Mouse (Mus musculus) neural tube, embryonic 12.5 days (tissue): Measurements from ENCODE around the gene Odc1. TPM values are rescaled to one million over a fixed set of nuclear protein-coding genes. Genes with fewer than 3 reads are reported as not detected.

Experiments used
- ATAC-seq: fragments of 200-750 bp; cut with Nextera tagmentation; 2 replicates; pipeline ENCODE4 v1.8.0; 2017; ENCODE audit warnings: low read depth, mild to moderate bottlenecking, moderate TSS enrichment, moderate library complexity; ENCODE audit not compliant: low FRiP score
- H3K27ac ChIP-seq: fragments of 300-500 bp; sonication (generic); 2 replicates; pipeline ENCODE4 v1.5.1; 2016
- H3K27me3 ChIP-seq: fragments of 300-500 bp; sonication (generic); replicated peaks from 2 replicates; pipeline ENCODE4 v1.6.1; 2016; ENCODE audit warnings: mild to moderate bottlenecking
- H3K36me3 ChIP-seq: fragments of 300-500 bp; sonication (generic); 2 replicates; pipeline ENCODE4 v1.6.1; 2016; ENCODE audit warnings: mild to moderate bottlenecking
- H3K4me1 ChIP-seq: fragments of 300-500 bp; sonication (generic); 2 replicates; pipeline ENCODE4 v1.6.1; 2016
- H3K4me2 ChIP-seq: fragments of 300-500 bp; sonication (generic); replicated peaks from 2 replicates; pipeline ENCODE4 v1.6.1; 2016; ENCODE audit warnings: mild to moderate bottlenecking
- H3K4me3 ChIP-seq: fragments of 300-500 bp; sonication (generic); 2 replicates; pipeline ENCODE4 v1.5.1; 2016
- H3K9ac ChIP-seq: fragments of 300-500 bp; sonication (generic); 2 replicates; pipeline ENCODE4 v1.6.1; 2016; ENCODE audit warnings: mild to moderate bottlenecking
- H3K9me3 ChIP-seq: fragments of 300-500 bp; sonication (generic); 2 replicates; pipeline ENCODE4 v1.6.1; 2016; ENCODE audit warnings: mild to moderate bottlenecking
- WGBS: fragments of 180-500 bp; shearing (Covaris S2); methylation state at CpG from one replicate; pipeline ENCODE4 v1.1.7; 2016; 5-methylcytosine and 5-hydroxymethylcytosine counted together
- polyA plus RNA-seq: library from polyadenylated mRNA; unstranded; fragments of >200 nt; fragmentation: Nextera tagmentation; extraction: Ambion mirVana; gene quantifications from 2 replicates; pipeline ENCODE4 v1.2.1, GENCODE M21; 2016

Gene Odc1
- polyA plus RNA-seq, 1 experiment from 2014 or later: 229 TPM

GRCm38 (mm10) chr12:17553627-17554026, 9.0 kb downstream of the Odc1 start:
- no peak overlapping the region for H3K9ac ChIP-seq
- H3K27me3 ChIP-seq: no peaks in the 10 kb centered on the region
- H3K4me3 ChIP-seq: no peak overlapping the region
- H3K4me1 ChIP-seq: peaks cover 11% of the 10 kb centered on the region
- no peak for ATAC-seq
- H3K27ac ChIP-seq: no peak overlapping the region
- WGBS: 83% methylated on average over 5 of the region's 5 CpGs
- no peaks in the 10 kb centered on the region for H3K9me3 ChIP-seq
- peaks cover 30% of the 10 kb centered on the region for H3K36me3 ChIP-seq
- no peak overlapping the region for H3K4me2 ChIP-seq

GRCm38 (mm10) chr12:17554200-17554951, 9.8 kb downstream of the Odc1 start:
- H3K4me3 ChIP-seq: no peak overlapping the region
- H3K4me1 ChIP-seq: peaks cover 11% of the 10 kb centered on the region
- 35% methylated on average over 15 of the region's 15 CpGs for WGBS
- H3K9me3 ChIP-seq: no peaks in the 10 kb centered on the region
- H3K27me3 ChIP-seq: no peaks in the 10 kb centered on the region
- no peak overlapping the region for H3K9ac ChIP-seq
- H3K27ac ChIP-seq: no peak overlapping the region
- H3K36me3 ChIP-seq: peaks cover 22% of the 10 kb centered on the region
- H3K4me2 ChIP-seq: no peak overlapping the region
- peak; percentile 17; the same call in 1 of the 2 replicates for ATAC-seq

GRCm38 (mm10) chr12:17556430-17557343, 12.1 kb downstream of the Odc1 start:
- Histone ChIP-seq H3K9ac (no peak overlapping the region; the same call in 1 of the 2 replicates), H3K36me3 (peaks cover 4% of the 10 kb centered on the region; the same call in 1 of the 2 replicates), H3K27me3 (no peaks in the 10 kb centered on the region), H3K9me3 (no peaks in the 10 kb centered on the region), H3K4me1 (peaks cover 11% of the 10 kb centered on the region), H3K27ac (peak overlapping the region; percentile 47; the same call in 1 of the 2 replicates), H3K4me2 (peak overlapping the region; percentile 45), H3K4me3 (no peak overlapping the region)
- ATAC-seq: peak; percentile 74
- 32% methylated on average over 21 of the region's 21 CpGs for WGBS

- Histone ChIP-seq H3K27me3 (no peaks in the 10 kb centered on the region), H3K9me3 (no peaks in the 10 kb centered on the region), H3K4me3 (no peak overlapping the region), H3K4me1 (peaks cover 11% of the 10 kb centered on the region), H3K9ac (no peak overlapping the region; the same call in 1 of the 2 replicates), H3K36me3 (no peaks in the 10 kb centered on the region), H3K27ac (peak overlapping the region; percentile 47; the same call in 1 of the 2 replicates), H3K4me2 (peak overlapping the region; percentile 45)
- WGBS: 8% methylated on average over 7 of the region's 7 CpGs
- ATAC-seq: peak; percentile 41
These were observed 12.9 kb downstream of the Odc1 start for GRCm38 (mm10) chr12:17557344-17557966.

- no peak overlapping the region for H3K4me3 ChIP-seq
- ATAC-seq: peak; percentile 21
- 0 out of 2 replicates have a peak overlapping the region, but pooled peaks have one; percentile 16 for H3K27ac ChIP-seq
- no peak overlapping the region for H3K9ac ChIP-seq
- peaks cover 11% of the 10 kb centered on the region for H3K4me1 ChIP-seq
- no peaks in the 10 kb centered on the region for H3K27me3 ChIP-seq
- no peak overlapping the region for H3K4me2 ChIP-seq
- WGBS: 36% methylated on average over 2 of the region's 2 CpGs
- no peaks in the 10 kb centered on the region for H3K36me3 ChIP-seq
- H3K9me3 ChIP-seq: no peaks in the 10 kb centered on the region
These were observed 13.4 kb downstream of the Odc1 start for GRCm38 (mm10) chr12:17557967-17558345.

GRCm38 (mm10) chr12:17562396-17562795, 17.8 kb downstream of the Odc1 start:
- H3K27ac ChIP-seq: no peak overlapping the region

GRCm38 (mm10) chr12:17565393-17566045, 20.9 kb downstream of the Odc1 start:
- Histone ChIP-seq H3K9ac (no peak overlapping the region), H3K4me2 (no peak overlapping the region), H3K36me3 (no peaks in the 10 kb centered on the region), H3K27ac (no peak overlapping the region), H3K4me3 (no peak overlapping the region), H3K9me3 (no peaks in the 10 kb centered on the region), H3K4me1 (no peaks in the 10 kb centered on the region), H3K27me3 (no peaks in the 10 kb centered on the region)
- no peak for ATAC-seq
- 95% methylated on average over 3 of the region's 3 CpGs for whole genome bisulfite sequencing

More at GRCm38 (mm10) chr12:17562396-17562795, 17.8 kb downstream of the Odc1 start:
- no peak overlapping the region for H3K4me3 ChIP-seq
- no peak for ATAC-seq
- H3K4me1 ChIP-seq: peaks cover 8% of the 10 kb centered on the region
- WGBS: 78% methylated on average over 1 of the region's 1 CpGs
- H3K9me3 ChIP-seq: no peaks in the 10 kb centered on the region
- no peaks in the 10 kb centered on the region for H3K27me3 ChIP-seq
- H3K9ac ChIP-seq: no peak overlapping the region
- no peaks in the 10 kb centered on the region for H3K36me3 ChIP-seq
- no peak overlapping the region for H3K4me2 ChIP-seq

- no peak overlapping the region for H3K4me3 ChIP-seq
- no peaks in the 10 kb centered on the region for H3K9me3 ChIP-seq
- no peak overlapping the region for H3K27ac ChIP-seq
- no peak overlapping the region for H3K9ac ChIP-seq
- ATAC-seq: no peak
- no peaks in the 10 kb centered on the region for H3K27me3 ChIP-seq
- no peaks in the 10 kb centered on the region for H3K4me1 ChIP-seq
- H3K36me3 ChIP-seq: no peaks in the 10 kb centered on the region
- 88% methylated on average over 1 of the region's 1 CpGs for WGBS
- no peak overlapping the region for H3K4me2 ChIP-seq
These were observed 21.4 kb downstream of the Odc1 start for GRCm38 (mm10) chr12:17566046-17566408.

- Histone ChIP-seq H3K27ac (no peak overlapping the region), H3K4me1 (no peaks in the 10 kb centered on the region), H3K4me3 (no peak overlapping the region), H3K4me2 (no peak overlapping the region), H3K9ac (no peak overlapping the region), H3K9me3 (no peaks in the 10 kb centered on the region), H3K36me3 (no peaks in the 10 kb centered on the region), H3K27me3 (no peaks in the 10 kb centered on the region)
- no peak for ATAC-seq
- 91% methylated on average over 10 of the region's 10 CpGs for WGBS
These were observed 24.0 kb downstream of the Odc1 start for GRCm38 (mm10) chr12:17568564-17568963.

GRCm38 (mm10) chr12:17574591-17574990, 30.0 kb downstream of the Odc1 start:
- Histone ChIP-seq H3K36me3 (no peaks in the 10 kb centered on the region), H3K27me3 (no peaks in the 10 kb centered on the region), H3K9ac (no peak overlapping the region), H3K4me2 (no peak overlapping the region), H3K27ac (no peak overlapping the region), H3K4me1 (peaks cover 5% of the 10 kb centered on the region; the same call in 1 of the 2 replicates), H3K9me3 (no peaks in the 10 kb centered on the region), H3K4me3 (no peak overlapping the region)
- 82% methylated on average over 4 of the region's 4 CpGs for WGBS
- no peak for ATAC-seq

GRCm38 (mm10) chr12:17575156-17575910, 30.7 kb downstream of the Odc1 start:
- Histone ChIP-seq H3K27me3 (no peaks in the 10 kb centered on the region), H3K4me2 (no peak overlapping the region), H3K36me3 (no peaks in the 10 kb centered on the region), H3K9ac (no peak overlapping the region), H3K4me3 (no peak overlapping the region), H3K9me3 (no peaks in the 10 kb centered on the region), H3K4me1 (peaks cover 5% of the 10 kb centered on the region; the same call in 1 of the 2 replicates), H3K27ac (no peak overlapping the region)
- no peak for ATAC-seq
- 66% methylated on average over 5 of the region's 5 CpGs for WGBS
